Mouse (Mus musculus): ENCODE data around the gene Cdk9. TPM values are rescaled to one million over a fixed set of nuclear protein-coding genes. Genes with fewer than 3 reads are reported as not detected.
A peak's percentile ranks its signal among the peaks of the same experiment; 100 is the strongest.

Cdk9 gene
- total RNA-seq, 1 experiment: 68.0 TPM

GRCm38 (mm10) chr2:32677683-32678082 is 35.2 kb downstream of the Cdk9 start:
- Histone ChIP-seq H3K4me1 (ENCODE audit: control insufficient read depth in 2 of 2, insufficient read depth in 2 of 2, low read length in 2 of 2, poor library complexity in 1 of 2) (0 out of 4 replicates have a peak, but pooled peaks cover 2% of the 10 kb centered on the region in 2 experiments), H3K9ac (ENCODE audit: insufficient read depth, low read depth, low read length, poor library complexity, severe bottlenecking) (no peak overlapping the region), H3K36me3 (ENCODE audit: control insufficient read depth, insufficient read depth, low read length, poor library complexity, severe bottlenecking) (peaks cover 34% of the 10 kb centered on the region), H3K27ac (ENCODE audit: insufficient read depth, low read depth, low read length, poor library complexity, severe bottlenecking) (no peak overlapping the region), H3K9me3 (ENCODE audit: control insufficient read depth, insufficient read depth, low read depth, low read length) (no peaks in the 10 kb centered on the region), H3K4me3 (ENCODE audit: insufficient read depth in 1 of 2, low read depth in 1 of 2, low read length in 2 of 2, poor library complexity in 1 of 2, severe bottlenecking in 1 of 2) (no peak overlapping the region)
- DNase-seq (ENCODE audit: low read depth, low spot score): no peak
- in situ Hi-C loops (cut with MboI; ENCODE audit: low sequenced_read_pairs in 2 of 2, unreplicated experiment in 2 of 2): no loop called here
- TF ChIP-seq HCFC1 (IDR thresholded peaks at IDR 0.05; ENCODE audit: borderline replicate concordance, insufficient read depth, low read length) (no peak), CHD2 (IDR thresholded peaks at IDR 0.05; ENCODE audit: low read depth, low read length) (no peak), MAFK (IDR thresholded peaks at IDR 0.05; ENCODE audit: insufficient read depth, low read depth, low read length) (no peak), ZC3H11A (IDR thresholded peaks at IDR 0.05; ENCODE audit: borderline replicate concordance, low read depth, low read length) (no peak), ZNF384 (IDR thresholded peaks at IDR 0.05; ENCODE audit: low read depth, low read length) (no peak)

GRCm38 (mm10) chr2:32676821-32677220 is 36.1 kb downstream of the Cdk9 start:
- in situ Hi-C loops (cut with MboI; ENCODE audit: low sequenced_read_pairs in 2 of 2, unreplicated experiment in 2 of 2): no loop called here
- Histone ChIP-seq H3K4me3 (ENCODE audit: insufficient read depth in 1 of 2, low read depth in 1 of 2, low read length in 2 of 2, poor library complexity in 1 of 2, severe bottlenecking in 1 of 2) (no peak overlapping the region), H3K36me3 (ENCODE audit: control insufficient read depth, insufficient read depth, low read length, poor library complexity, severe bottlenecking) (peaks cover 31% of the 10 kb centered on the region; the same call in 1 of the 2 replicates), H3K27ac (ENCODE audit: insufficient read depth, low read depth, low read length, poor library complexity, severe bottlenecking) (no peak overlapping the region), H3K4me1 (ENCODE audit: control insufficient read depth in 2 of 2, insufficient read depth in 2 of 2, low read length in 2 of 2, poor library complexity in 1 of 2) (0 out of 4 replicates have a peak, but pooled peaks cover 2% of the 10 kb centered on the region in 2 experiments), H3K9ac (ENCODE audit: insufficient read depth, low read depth, low read length, poor library complexity, severe bottlenecking) (no peak overlapping the region), H3K9me3 (ENCODE audit: control insufficient read depth, insufficient read depth, low read depth, low read length) (no peaks in the 10 kb centered on the region)
- TF ChIP-seq MAFK (IDR thresholded peaks at IDR 0.05; ENCODE audit: insufficient read depth, low read depth, low read length) (no peak), HCFC1 (IDR thresholded peaks at IDR 0.05; ENCODE audit: borderline replicate concordance, insufficient read depth, low read length) (no peak), ZC3H11A (IDR thresholded peaks at IDR 0.05; ENCODE audit: borderline replicate concordance, low read depth, low read length) (peak; percentile 15; the same call in 1 of the 2 replicates), CHD2 (IDR thresholded peaks at IDR 0.05; ENCODE audit: low read depth, low read length) (no peak), ZNF384 (IDR thresholded peaks at IDR 0.05; ENCODE audit: low read depth, low read length) (no peak)
- DNase-seq (ENCODE audit: low read depth, low spot score): no peak

GRCm38 (mm10) chr2:32673176-32673917 is 39.5 kb downstream of the Cdk9 start:
- Histone ChIP-seq H3K4me3 (ENCODE audit: insufficient read depth in 1 of 2, low read depth in 1 of 2, low read length in 2 of 2, poor library complexity in 1 of 2, severe bottlenecking in 1 of 2) (no peak overlapping the region), H3K9ac (ENCODE audit: insufficient read depth, low read depth, low read length, poor library complexity, severe bottlenecking) (no peak overlapping the region), H3K9me3 (ENCODE audit: control insufficient read depth, insufficient read depth, low read depth, low read length) (no peaks in the 10 kb centered on the region), H3K4me1 (ENCODE audit: control insufficient read depth in 2 of 2, insufficient read depth in 2 of 2, low read length in 2 of 2, poor library complexity in 1 of 2) (no peaks in the 10 kb centered on the region), H3K27ac (ENCODE audit: insufficient read depth, low read depth, low read length, poor library complexity, severe bottlenecking) (no peak overlapping the region), H3K36me3 (ENCODE audit: control insufficient read depth, insufficient read depth, low read length, poor library complexity, severe bottlenecking) (peaks cover 29% of the 10 kb centered on the region)
- TF ChIP-seq CHD2 (IDR thresholded peaks at IDR 0.05; ENCODE audit: low read depth, low read length): no peak
- TF ChIP-seq ZC3H11A (IDR thresholded peaks at IDR 0.05; ENCODE audit: borderline replicate concordance, low read depth, low read length): no peak
- TF ChIP-seq MAFK (IDR thresholded peaks at IDR 0.05; ENCODE audit: insufficient read depth, low read depth, low read length): no peak
- TF ChIP-seq ZNF384 (IDR thresholded peaks at IDR 0.05; ENCODE audit: low read depth, low read length): no peak
- TF ChIP-seq HCFC1 (IDR thresholded peaks at IDR 0.05; ENCODE audit: borderline replicate concordance, insufficient read depth, low read length): no peak
- DNase-seq (ENCODE audit: low read depth, low spot score): no peak
- in situ Hi-C loops (cut with MboI; ENCODE audit: low sequenced_read_pairs in 2 of 2, unreplicated experiment in 2 of 2): no loop called here

DNA sequence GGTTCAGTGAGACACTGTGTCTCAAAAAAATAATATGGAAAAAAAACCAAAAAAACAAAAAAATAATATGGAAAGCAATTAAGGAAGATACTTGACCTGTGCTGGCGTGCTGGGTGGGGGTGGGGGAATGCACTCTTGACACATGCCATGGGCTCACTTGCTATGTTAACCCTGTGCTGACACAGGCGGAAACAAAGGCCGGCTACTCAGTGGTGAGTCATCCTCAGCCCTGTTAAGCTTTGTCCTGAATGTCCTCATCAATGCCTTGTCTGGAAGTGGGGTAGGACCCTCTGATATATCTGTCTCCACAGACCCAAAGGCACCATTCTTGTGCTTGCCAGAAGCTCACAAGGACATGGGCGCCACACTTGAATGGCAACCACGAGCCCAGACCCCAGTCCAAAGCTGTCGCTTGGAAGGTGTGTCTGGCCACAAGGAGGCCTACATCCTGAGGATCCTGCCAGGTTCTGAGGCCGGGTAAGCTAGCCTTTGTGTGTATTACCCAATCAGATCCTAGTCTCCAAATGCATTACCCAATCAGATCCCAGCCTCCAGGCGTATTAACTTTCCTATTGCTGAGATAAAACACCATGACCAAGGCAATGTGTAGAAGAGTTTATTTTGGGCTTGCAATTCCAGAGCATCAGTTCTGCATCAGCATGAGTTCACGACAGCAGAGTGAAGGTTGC is 40.8 kb downstream of the Cdk9 start:
- Histone ChIP-seq H3K4me3 (ENCODE audit: insufficient read depth in 1 of 2, low read depth in 1 of 2, low read length in 2 of 2, poor library complexity in 1 of 2, severe bottlenecking in 1 of 2) (no peak overlapping the region), H3K4me1 (ENCODE audit: control insufficient read depth in 2 of 2, insufficient read depth in 2 of 2, low read length in 2 of 2, poor library complexity in 1 of 2) (no peaks in the 10 kb centered on the region), H3K36me3 (ENCODE audit: control insufficient read depth, insufficient read depth, low read length, poor library complexity, severe bottlenecking) (peaks cover 25% of the 10 kb centered on the region), H3K9me3 (ENCODE audit: control insufficient read depth, insufficient read depth, low read depth, low read length) (no peaks in the 10 kb centered on the region), H3K27ac (ENCODE audit: insufficient read depth, low read depth, low read length, poor library complexity, severe bottlenecking) (no peak overlapping the region), H3K9ac (ENCODE audit: insufficient read depth, low read depth, low read length, poor library complexity, severe bottlenecking) (no peak overlapping the region)
- in situ Hi-C loops (cut with MboI; ENCODE audit: low sequenced_read_pairs in 2 of 2, unreplicated experiment in 2 of 2): no loop called here
- no peak for TF ChIP-seq HCFC1 (IDR thresholded peaks at IDR 0.05; ENCODE audit: borderline replicate concordance, insufficient read depth, low read length)
- TF ChIP-seq MAFK (IDR thresholded peaks at IDR 0.05; ENCODE audit: insufficient read depth, low read depth, low read length): no peak
- no peak for TF ChIP-seq ZNF384 (IDR thresholded peaks at IDR 0.05; ENCODE audit: low read depth, low read length)
- TF ChIP-seq ZC3H11A (IDR thresholded peaks at IDR 0.05; ENCODE audit: borderline replicate concordance, low read depth, low read length): no peak
- TF ChIP-seq CHD2 (IDR thresholded peaks at IDR 0.05; ENCODE audit: low read depth, low read length): no peak
- DNase-seq (ENCODE audit: low read depth, low spot score): no peak
